Mouse (Mus musculus) limb, embryonic 14.5 days (tissue): Measurements from ENCODE around the gene Fat1. TPM values are rescaled to one million over a fixed set of nuclear protein-coding genes. Genes with fewer than 3 reads are reported as not detected.

Experiments
- ATAC-seq: fragments of 200-750 bp; cut with Nextera tagmentation; 2 replicates; pipeline ENCODE4 v1.8.0; 2017; ENCODE audit warnings: low read depth, moderate number of reproducible peaks, moderate TSS enrichment; ENCODE audit not compliant: low FRiP score
- DNase-seq: peaks from one replicate; pipeline ENCODE4 v3.0.0-alpha.2; 2015; ENCODE audit warnings: low spot score
- H3K27ac ChIP-seq: fragments of 300-500 bp; sonication (generic); replicated peaks from 2 replicates; pipeline ENCODE4 v1.5.1; 2014; ENCODE audit warnings: low read depth, mild to moderate bottlenecking, low read length, moderate library complexity, mixed read lengths
- H3K27me3 ChIP-seq: fragments of 300-500 bp; sonication (generic); 2 replicates; pipeline ENCODE4 v1.6.1; 2014; ENCODE audit warnings: low read length, mixed read lengths; ENCODE audit not compliant: control insufficient read depth, insufficient read depth
- H3K36me3 ChIP-seq: fragments of 300-500 bp; sonication (generic); 2 replicates; pipeline ENCODE4 v1.6.1; 2014; ENCODE audit warnings: mild to moderate bottlenecking, low read length, moderate library complexity, mixed read lengths; ENCODE audit not compliant: control insufficient read depth, insufficient read depth
- H3K4me1 ChIP-seq: fragments of 300-500 bp; sonication (generic); 2 replicates; pipeline ENCODE4 v1.6.1; 2014; ENCODE audit warnings: antibody characterized with exemption, low read length, mixed read lengths; ENCODE audit not compliant: control insufficient read depth, insufficient read depth
- H3K4me2 ChIP-seq: fragments of 300-500 bp; sonication (generic); replicated peaks from 2 replicates; pipeline ENCODE4 v1.6.1; 2014; ENCODE audit warnings: low read depth, mild to moderate bottlenecking, low read length, moderate library complexity; ENCODE audit not compliant: severe bottlenecking
- H3K4me3 ChIP-seq: fragments of 300-500 bp; sonication (generic); replicated peaks from 2 replicates; pipeline ENCODE4 v1.5.1; 2014; ENCODE audit warnings: low read length
- H3K9ac ChIP-seq: fragments of 300-500 bp; sonication (generic); 2 replicates; pipeline ENCODE4 v1.6.1; 2014; ENCODE audit warnings: mild to moderate bottlenecking, low read depth, low read length, moderate library complexity; ENCODE audit not compliant: severe bottlenecking
- H3K9me3 ChIP-seq: fragments of 300-500 bp; sonication (generic); 2 replicates; pipeline ENCODE4 v1.6.1; 2016; ENCODE audit warnings: low read length; ENCODE audit not compliant: control insufficient read depth
- POLR2A ChIP-seq: fragments of 200-500 bp; IDR thresholded peaks from 2 replicates; pipeline ENCODE4 v1.8.0; 2012; ENCODE audit warnings: inconsistent platforms, mild to moderate bottlenecking, moderate library complexity, borderline replicate concordance; ENCODE audit not compliant: insufficient read depth, insufficient read length; ENCODE audit errors: extremely low read depth
- WGBS: fragments of 180-500 bp; shearing (Covaris S2); extraction: QIAGEN DNeasy Blood & Tissue Kit; methylation state at CpG from one replicate; pipeline ENCODE4 v1.1.7; 2014; 5-methylcytosine and 5-hydroxymethylcytosine counted together
- polyA plus RNA-seq, 2 experiments: library from polyadenylated mRNA; depleted of rRNA in 1 of 2; stranded (reverse) in 1 of 2; unstranded in 1 of 2; fragments of >200 nt; fragmentation: Nextera tagmentation in 1 of 2; extraction: Ambion mirVana in 1 of 2; gene quantifications; 2 replicates each; pipeline versions ENCODE4 v1.2.1 to v1.2.3; 2012 to 2014

Gene Fat1
- polyA plus RNA-seq, 2 experiments: 56.6 to 81.1 TPM

DNA sequence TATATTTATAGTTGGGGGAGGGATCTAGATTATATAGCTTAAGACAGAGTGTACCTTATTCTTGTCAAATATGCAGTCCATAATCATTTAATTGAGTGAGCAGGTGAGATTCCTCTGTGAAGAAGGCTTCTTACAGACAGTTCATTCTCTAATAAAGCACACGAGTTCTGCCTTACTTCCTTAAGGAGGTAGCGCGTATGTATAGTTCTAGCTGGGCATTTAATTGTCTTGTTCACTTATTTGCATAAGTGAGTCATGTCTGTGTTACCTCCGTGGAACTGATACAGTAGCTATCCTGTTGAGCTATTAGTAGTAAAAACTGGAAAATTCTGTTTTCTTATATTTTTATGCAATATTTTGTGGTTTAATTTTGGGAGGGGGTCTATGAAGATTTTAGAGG is 40.4 kb downstream of the Fat1 start:
- Histone ChIP-seq H3K9ac (no peak overlapping the region), H3K4me3 (no peak overlapping the region), H3K27me3 (no peaks in the 10 kb centered on the region), H3K9me3 (no peaks in the 10 kb centered on the region), H3K27ac (no peak overlapping the region), H3K36me3 (no peaks in the 10 kb centered on the region), H3K4me2 (no peak overlapping the region), H3K4me1 (peaks cover 45% of the 10 kb centered on the region)
- ATAC-seq (no peak), DNase-seq (no peak)
- no peak for TF ChIP-seq POLR2A
- WGBS: 85% methylated on average over 4 of the region's 4 CpGs

DNA sequence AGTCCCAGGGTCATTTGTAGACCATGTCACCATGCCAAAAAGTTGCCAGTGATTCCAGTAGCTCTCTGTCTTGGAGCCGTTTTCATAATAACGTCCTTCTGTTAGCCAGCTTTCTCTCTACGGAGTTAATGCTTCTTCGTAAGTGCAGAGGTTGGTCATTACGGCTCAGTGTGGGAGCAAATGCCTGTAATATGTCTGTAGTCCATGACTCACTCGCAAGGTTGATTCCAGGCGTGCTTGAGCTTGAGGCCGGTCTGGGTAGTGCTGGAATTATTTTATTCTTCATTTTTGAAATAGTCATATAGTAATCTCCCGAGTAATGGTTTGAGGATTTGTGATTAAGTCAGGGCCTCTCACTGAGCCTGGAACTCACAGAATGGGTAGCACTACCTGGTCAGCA is 43.4 kb downstream of the Fat1 start:
- Histone ChIP-seq H3K9me3 (no peaks in the 10 kb centered on the region), H3K9ac (no peak overlapping the region), H3K27me3 (no peaks in the 10 kb centered on the region), H3K4me3 (no peak overlapping the region), H3K4me2 (no peak overlapping the region), H3K4me1 (peaks cover 31% of the 10 kb centered on the region), H3K27ac (no peak overlapping the region), H3K36me3 (no peaks in the 10 kb centered on the region)
- no peak for ATAC-seq
- no peak for TF ChIP-seq POLR2A
- 69% methylated on average over 9 of the region's 9 CpGs for WGBS
- DNase-seq: no peak

DNA sequence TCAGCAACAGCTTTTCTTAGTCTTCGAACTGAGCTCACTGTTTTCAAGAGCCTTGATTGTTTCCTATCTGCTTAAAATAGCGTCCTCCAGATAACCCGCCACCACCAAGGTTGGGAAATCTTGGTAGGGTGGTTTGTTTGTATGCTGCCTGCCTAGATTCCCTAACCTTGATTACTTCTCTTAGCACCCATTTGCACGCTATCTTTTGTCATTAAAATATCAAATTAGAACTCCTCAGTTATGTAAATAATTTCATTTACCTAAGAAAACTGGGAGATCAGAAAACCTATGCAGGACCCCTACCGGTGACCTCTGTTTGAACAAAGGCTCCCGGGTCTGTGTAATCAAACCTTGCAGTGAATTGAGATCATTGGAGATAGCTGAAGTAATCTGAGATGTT is 44.0 kb downstream of the Fat1 start:
- Histone ChIP-seq H3K27ac (no peak overlapping the region), H3K4me3 (no peak overlapping the region), H3K4me1 (peaks cover 28% of the 10 kb centered on the region), H3K9ac (no peak overlapping the region), H3K36me3 (no peaks in the 10 kb centered on the region), H3K9me3 (no peaks in the 10 kb centered on the region), H3K4me2 (no peak overlapping the region), H3K27me3 (no peaks in the 10 kb centered on the region)
- WGBS: 52% methylated on average over 6 of the region's 6 CpGs
- DNase-seq (no peak), ATAC-seq (no peak)
- no peak for TF ChIP-seq POLR2A

DNA sequence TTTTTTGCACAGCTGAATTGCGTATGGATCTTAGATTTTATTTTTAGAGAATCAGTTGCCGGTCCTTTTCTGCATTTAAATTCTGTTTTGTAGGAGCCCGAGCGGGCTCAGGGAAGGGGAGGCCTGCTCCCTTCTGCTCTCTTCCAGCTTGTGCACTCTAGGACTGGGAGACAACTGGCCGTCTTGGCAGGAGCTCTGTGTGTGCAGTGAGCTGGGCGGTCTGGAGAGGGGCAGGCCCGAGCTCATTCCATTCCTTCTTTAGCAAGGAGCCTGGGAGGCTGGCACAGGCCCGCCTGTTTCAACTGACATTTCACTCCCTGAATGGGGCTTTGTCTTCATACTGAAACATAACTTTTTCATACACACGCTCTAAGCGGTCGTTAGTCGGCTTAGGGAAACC is 44.8 kb downstream of the Fat1 start:
- no peaks in the 10 kb centered on the region for H3K27me3 ChIP-seq
- no peaks in the 10 kb centered on the region for H3K36me3 ChIP-seq
- ATAC-seq (peak; percentile 59), DNase-seq (peak; percentile 61)
- WGBS: 34% methylated on average over 12 of the region's 12 CpGs
- H3K27ac ChIP-seq: peak overlapping the region; percentile 74
- no peaks in the 10 kb centered on the region for H3K9me3 ChIP-seq
- peak overlapping the region; percentile 17; the same call in 1 of the 2 replicates for H3K4me2 ChIP-seq
- no peak for TF ChIP-seq POLR2A
- H3K4me1 ChIP-seq: peaks cover 20% of the 10 kb centered on the region
- no peak overlapping the region for H3K4me3 ChIP-seq
- no peak overlapping the region; the same call in 1 of the 2 replicates for H3K9ac ChIP-seq

DNA sequence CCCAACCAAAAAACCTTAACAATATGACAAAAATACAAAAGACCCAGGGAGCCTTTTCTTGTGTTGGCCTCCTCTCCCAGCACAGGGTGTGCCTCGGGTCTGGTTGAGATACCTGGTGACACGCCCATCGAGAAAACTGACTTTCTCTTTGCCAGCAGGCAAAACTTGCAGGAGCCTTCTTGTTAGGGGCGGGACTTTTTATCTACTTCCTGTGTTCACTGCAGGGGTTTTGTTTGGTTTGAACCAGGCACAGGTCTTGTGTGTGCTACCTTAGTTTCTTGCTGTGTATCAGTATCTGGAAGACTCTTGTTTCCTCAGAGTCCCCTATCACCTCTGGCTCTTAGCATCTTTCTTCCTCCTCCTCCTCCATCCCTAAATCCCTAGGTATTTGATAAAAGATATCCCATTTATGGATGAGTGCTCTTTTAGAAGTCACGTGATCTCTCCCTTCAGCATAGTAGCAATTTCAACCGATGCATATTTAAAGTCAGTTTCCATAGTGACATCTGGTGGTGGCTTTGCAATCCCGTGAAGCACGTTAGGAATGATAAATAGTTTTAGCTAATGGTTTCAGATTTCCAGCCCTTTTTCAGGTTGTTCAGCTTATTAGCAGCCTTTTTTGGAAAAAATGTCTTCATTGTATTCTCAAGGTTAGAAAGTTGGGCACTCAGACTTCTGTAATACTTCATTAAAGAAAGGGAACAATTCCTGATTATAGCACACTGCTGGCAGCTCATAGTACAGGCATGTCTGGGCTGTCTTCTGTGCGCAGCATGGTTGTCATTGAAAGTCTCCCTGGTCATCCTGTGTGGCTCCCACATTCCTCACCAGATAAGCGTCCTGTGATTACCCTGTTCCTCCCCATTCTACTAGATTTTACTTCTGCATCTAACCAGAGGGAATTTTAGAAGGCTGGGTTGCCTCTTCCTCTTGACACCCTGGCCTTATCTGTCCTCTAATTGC is 50.4 kb downstream of the Fat1 start:
- Histone ChIP-seq H3K4me1 (peaks cover 4% of the 10 kb centered on the region), H3K4me3 (no peak overlapping the region), H3K4me2 (no peak overlapping the region), H3K27ac (no peak overlapping the region), H3K9me3 (no peaks in the 10 kb centered on the region), H3K9ac (no peak overlapping the region), H3K27me3 (no peaks in the 10 kb centered on the region), H3K36me3 (peaks cover 20% of the 10 kb centered on the region)
- ATAC-seq: no peak
- 43% methylated on average over 10 of the region's 10 CpGs for WGBS
- TF ChIP-seq POLR2A: no peak
- DNase-seq: peak; percentile 70
